Mouse (Mus musculus) layer of hippocampus, adult 2 months (tissue): ENCODE results near the gene Sf3a1. TPM values are rescaled to one million over a fixed set of nuclear protein-coding genes. Genes with fewer than 3 reads are reported as not detected.

ENCODE experiments used
- DNase-seq, 2 experiments: peaks; one replicate each; pipeline ENCODE4 v3.0.0; 2022; ENCODE audit warnings: low spot score in 2 of 2
- H3K27ac ChIP-seq: fragments of 200-600 bp; 2 replicates; pipeline ENCODE4 v1.8.1; 2022
- H3K4me3 ChIP-seq: fragments of 200-600 bp; 2 replicates; pipeline ENCODE4 v1.8.1; 2022; ENCODE audit warnings: mild to moderate bottlenecking
- CTCF ChIP-seq: fragments of 200-600 bp; conservative IDR thresholded peaks from 2 replicates; pipeline ENCODE4 v1.8.1; 2022; ENCODE audit warnings: antibody characterized with exemption, mild to moderate bottlenecking, moderate library complexity
- microRNA-seq, 2 experiments: library from miRNA; unstranded; fragments of <30 nt; microRNA quantifications; one replicate each; pipeline ENCODE4 v1.2.0; 2021
- total RNA-seq, 2 experiments: library from RNA; stranded (reverse); gene quantifications; 2 replicates each; pipeline ENCODE4 v1.2.3; 2021

The Sf3a1 gene
- total RNA-seq, 2 experiments from 2014 or later: 72.3 to 74.1 TPM

DNA sequence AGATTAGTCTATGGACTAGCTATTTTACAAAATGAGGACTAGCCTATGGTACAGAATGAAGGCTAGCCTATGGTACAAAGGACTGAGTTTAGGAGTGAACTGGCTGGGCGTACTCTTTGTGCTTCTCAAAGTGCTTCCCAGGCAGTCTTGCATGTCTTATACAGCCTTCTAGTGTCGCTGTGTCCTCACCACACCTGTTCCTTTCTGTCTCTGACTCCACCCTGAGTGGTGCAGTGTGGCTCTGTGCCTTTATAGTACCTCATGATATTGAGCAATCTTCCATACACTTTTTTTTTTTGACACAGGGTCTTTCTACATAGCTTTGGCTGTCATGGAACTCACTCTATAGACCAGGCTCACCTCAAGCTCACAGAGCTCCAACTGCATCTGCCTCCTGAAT, 71.3 kb downstream of the Sf3a1 start:
- TF ChIP-seq CTCF: no peak
- no peak overlapping the region for H3K27ac ChIP-seq

More for the DNA sequence above, 71.3 kb downstream of the Sf3a1 start:
- no peak for DNase-seq
- H3K4me3 ChIP-seq: no peak overlapping the region

Small RNA genes lying within 50 kb of the gene (microRNA-seq; reads per million reads assigned to microRNA genes)
- 1.5 to 3.2 reads per million in 2 experiments for gene Mir3060

Other genes starting within 250 kb of the Sf3a1 start
- gene Slc35e4, start 245.7 kb upstream of the Sf3a1 start, total RNA-seq: 10 to 100 TPM; 16.9 TPM
- 10 to 100 TPM; 18.5 to 19.4 TPM for gene Tcn2, start 228.2 kb upstream of the Sf3a1 start, total RNA-seq
- 10 to 100 TPM; 34.8 to 40.5 TPM for gene Pes1, start 196.4 kb upstream of the Sf3a1 start, total RNA-seq
- gene 4930556J24Rik, start 183.6 kb upstream of the Sf3a1 start, total RNA-seq: not detected
- 1 to 10 TPM; 8.5 to 9.8 TPM for gene Gal3st1, start 176.7 kb upstream of the Sf3a1 start, total RNA-seq
- gene Sec14l4, start 128.9 kb upstream of the Sf3a1 start, total RNA-seq: under 1 TPM; 0.17 to 0.64 TPM
- 1 to 10 TPM; 1.3 to 2.6 TPM for gene Sec14l3, start 95.5 kb upstream of the Sf3a1 start, total RNA-seq
- gene Mtfp1, start 64.9 kb upstream of the Sf3a1 start, total RNA-seq: 100 to 1,000 TPM; 115 to 119 TPM
- gene Sec14l2, start 36.9 kb upstream of the Sf3a1 start, total RNA-seq: 10 to 100 TPM; 62.8 to 67.6 TPM
- gene Rnf215, start 25.1 kb upstream of the Sf3a1 start, total RNA-seq: 10 to 100 TPM; 33.8 to 35.6 TPM
- gene Ccdc157, start 57 bp upstream of the Sf3a1 start, total RNA-seq: 10 to 100 TPM; 12.2 to 12.8 TPM
- gene Tbc1d10a, start 26.4 kb downstream of the Sf3a1 start, total RNA-seq: 10 to 100 TPM; 27.3 to 29.4 TPM
- gene Castor1, start 57.9 kb downstream of the Sf3a1 start, total RNA-seq: 1 to 10 TPM; 5.3 to 5.8 TPM
- under 1 TPM; 0.15 to 0.20 TPM for gene Osm, start 76.1 kb downstream of the Sf3a1 start, total RNA-seq
- 1 to 10 TPM in 1 of 2 experiments, under 1 TPM in 1; 0.92 to 1.7 TPM for gene Lif, start 97.2 kb downstream of the Sf3a1 start, total RNA-seq